Mouse (Mus musculus) Muller cell, postnatal 12 days (primary cell): Measurements from ENCODE around the gene Hacd4.

Experiments
- DNase-seq: peaks from one replicate; pipeline ENCODE4 v3.0.0-alpha.2; 2015; ENCODE audit errors: inconsistent ontology term

The Hacd4 gene

DNA sequence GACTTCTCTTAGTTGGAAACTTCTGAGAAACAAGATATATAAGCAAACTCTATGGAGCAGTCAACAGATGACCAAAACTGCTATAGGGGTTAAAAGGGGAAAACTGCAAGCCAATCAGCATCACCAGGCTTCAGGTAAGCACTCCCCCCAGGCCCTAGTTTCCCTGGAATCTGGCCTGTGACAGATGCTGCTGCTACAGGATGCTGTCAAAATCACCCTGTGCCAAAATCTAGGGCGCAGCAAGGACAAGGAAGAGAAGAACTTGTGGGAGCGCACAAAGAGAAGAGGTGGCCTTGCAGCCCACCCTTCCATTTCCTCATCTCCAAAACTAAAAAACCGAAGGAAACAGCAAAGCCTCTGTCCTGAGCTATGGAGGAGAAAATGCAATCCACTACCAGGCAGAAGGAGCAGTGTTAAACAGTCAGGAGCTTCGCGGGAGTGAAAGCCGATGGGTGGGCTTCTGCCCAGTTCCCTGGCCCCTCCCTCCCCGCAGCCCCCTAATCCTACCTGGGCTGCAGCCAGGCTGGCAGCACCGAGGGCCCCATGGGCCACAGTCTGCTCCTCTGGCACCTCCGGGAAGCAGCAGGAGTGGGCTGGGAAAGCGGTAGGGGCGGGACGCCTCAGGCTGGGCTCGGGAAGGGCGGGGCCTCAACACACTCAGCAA is at the start of gene Hacd4:
Hacd4 (minus strand) TSS at position 603 of the 664 bp plus-strand sequence.
- peak; percentile 80 for DNase-seq

- DNase-seq: no peak
These were observed 49.4 kb upstream of the Hacd4 start for GRCm38 (mm10) chr4:88488107-88488506.

DNA sequence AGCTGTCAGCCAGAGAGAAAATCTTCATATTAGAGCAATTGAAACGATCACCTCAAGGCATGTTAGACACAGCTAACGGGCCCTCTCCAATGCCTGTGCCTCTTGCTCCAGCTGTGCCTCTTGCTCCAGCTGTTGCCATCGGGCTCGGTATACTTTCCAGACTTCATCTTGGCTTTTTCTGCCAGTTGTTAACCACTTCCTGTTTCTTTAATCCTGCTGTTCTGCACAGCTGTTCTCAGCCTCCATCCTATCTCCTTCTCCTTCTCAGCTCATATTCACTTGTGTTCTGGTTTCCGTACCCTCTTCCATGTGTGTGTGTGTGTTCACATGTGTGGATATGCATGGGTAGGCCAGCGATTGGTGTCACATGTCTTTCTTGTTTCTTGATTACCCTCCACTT is 41.4 kb upstream of the Hacd4 start:
- DNase-seq: no peak

DNA sequence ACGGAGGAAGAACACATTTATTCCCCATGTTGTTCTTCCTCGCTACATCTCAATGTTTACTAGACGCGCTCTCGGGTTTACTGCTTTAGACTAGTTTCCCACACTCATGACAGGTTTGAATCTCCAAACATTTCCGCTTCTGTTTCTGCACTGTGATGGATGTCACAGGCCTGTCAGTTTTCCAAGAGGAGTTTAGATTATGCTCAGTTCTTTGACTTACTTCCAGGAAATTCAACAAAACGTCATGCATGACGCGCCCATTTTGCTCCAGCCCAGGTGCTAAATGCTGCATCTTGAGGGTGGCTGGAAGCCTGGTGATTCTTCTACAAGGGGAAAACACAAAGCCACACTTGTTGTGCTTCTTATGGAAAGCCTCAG is 40.1 kb upstream of the Hacd4 start:
- DNase-seq: no peak

DNA sequence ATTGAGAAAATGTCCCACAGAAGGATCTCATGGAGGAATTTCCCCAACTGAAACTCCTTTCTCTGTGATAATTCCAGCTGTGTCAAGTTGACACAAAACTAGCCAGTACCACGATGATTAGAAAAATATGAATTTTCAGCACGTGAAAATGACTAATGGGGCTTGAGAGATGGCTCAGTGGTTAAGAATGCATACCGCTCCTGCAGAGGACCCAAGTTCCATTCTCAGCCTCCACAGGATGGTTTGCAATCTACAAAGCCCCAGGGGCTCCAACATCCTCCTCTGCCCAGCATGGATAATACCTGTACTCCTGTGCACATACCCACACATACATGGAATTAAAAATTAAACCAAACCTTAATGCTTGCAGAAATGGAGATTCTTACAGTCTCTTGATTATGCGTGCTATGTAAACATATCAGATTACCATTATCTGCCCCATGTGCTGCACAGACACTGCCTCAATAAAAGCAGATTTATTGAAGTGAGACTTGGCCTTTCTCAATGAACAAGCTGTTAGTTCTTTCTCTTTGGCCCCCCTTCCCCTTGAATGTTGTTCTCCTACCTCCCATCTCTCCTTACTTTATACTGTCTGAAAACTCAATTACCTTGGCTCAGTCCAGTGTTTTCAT is 39.6 kb upstream of the Hacd4 start:
- DNase-seq: no peak

DNA sequence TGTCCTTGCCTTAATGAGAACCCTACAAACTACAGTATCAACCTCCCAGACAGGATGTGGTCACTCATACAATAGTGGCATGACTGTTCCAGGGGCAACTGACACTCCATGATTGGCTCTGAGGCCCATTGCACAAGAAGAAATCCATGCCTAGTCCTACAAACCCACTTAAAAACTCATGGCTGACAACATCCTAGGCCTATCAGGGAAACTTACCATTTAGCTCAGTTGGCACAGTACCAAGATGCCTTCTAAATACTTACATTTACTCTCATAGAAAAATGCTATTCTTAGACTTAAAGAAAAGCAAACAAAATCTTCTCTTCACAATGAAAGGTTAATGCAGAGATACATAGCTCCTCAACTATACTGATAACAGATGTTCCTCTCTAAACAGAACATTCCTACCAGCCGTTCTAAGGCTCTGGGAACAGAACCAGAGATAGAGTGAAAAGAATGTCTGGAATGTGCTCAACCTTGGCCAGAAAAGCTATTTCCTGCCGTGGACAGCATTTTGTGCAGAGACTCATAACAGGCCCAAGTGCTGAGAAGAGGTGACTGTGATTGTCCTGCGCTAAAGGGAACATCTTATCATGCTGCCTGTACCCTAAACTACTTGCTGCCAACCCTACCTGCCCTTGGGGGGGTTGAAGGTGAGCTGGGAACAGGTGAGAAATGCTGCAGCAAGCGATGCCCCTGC is 37.9 kb upstream of the Hacd4 start:
- DNase-seq: peak; percentile 81

GRCm38 (mm10) chr4:88476084-88476483 is 37.4 kb upstream of the Hacd4 start:
- DNase-seq: no peak

- DNase-seq: no peak
These were observed 32.8 kb upstream of the Hacd4 start for GRCm38 (mm10) chr4:88471528-88471927.

- DNase-seq: no peak
These were observed 25.8 kb upstream of the Hacd4 start for GRCm38 (mm10) chr4:88464574-88464973.

DNA sequence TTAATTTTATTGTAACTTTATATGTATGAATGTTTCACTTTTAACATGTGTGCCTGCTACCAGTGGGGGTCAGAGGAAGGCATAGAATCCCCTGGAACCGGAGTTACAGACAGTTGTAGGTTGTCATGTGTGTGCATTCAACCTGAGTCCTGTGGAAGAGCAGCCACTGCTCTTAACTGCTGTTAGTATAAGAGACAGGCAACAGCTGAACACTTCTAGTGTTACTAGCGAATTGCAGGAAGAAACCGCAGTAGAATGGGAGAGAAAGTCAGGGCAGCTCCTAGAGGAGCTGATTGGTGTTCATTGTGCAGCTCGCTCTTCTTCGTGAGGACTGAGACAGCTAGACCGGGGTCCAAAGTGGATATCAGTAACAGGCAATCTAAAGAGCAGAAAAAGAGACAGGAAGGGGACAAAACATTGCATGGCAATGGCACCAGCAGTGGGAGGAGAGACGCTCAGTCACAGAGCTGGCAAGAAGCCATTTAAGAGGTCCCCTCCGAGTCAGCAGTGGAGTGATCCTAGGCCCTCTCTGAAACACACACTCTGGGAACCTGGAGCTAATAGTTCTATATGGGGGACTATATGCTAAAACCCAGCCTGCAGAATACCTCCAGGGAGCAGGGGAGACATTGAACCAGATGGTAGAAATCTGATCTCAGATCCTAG is 24.4 kb upstream of the Hacd4 start:
- DNase-seq: no peak

DNA sequence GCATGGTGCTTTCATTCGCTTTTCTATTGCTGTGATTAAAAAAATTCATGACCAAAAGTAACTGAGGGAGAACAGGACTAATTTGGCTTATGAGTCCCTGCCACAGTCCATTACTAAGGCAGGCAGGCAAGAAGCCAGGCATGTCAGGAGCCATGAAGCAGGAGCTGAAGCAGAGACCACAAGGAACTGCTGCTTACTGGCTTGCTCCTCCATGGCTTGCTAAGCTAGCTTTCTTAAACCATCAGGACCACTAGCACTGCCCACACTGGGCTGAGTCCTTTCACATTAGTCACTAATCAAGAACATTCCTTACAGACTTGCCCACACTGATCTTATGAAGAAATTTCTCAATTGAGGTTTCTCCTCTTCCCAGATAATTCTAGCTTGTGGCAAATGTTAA is 23.8 kb upstream of the Hacd4 start:
- DNase-seq: peak; percentile 55

- no peak for DNase-seq
These were observed 22.6 kb upstream of the Hacd4 start for GRCm38 (mm10) chr4:88461315-88461714.

DNA sequence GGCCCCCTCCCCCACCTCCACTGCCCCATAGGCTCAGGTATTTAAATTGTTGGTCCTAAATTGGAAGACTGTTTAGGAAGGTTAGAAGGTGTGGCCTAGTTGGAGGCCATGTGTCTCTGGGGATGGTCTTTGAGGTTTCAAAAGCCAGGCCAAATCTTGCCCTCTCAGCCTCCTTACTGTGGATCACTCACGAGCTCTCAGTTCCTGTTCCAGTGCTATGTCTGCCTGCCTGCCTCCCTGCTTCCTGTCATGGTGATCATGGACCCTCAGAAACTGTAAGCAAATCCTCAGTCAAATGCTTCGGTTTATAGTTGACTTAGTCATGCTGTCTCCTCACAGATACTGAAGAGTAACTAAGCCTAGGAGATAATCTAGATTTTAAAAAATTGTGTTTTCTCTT is 19.9 kb upstream of the Hacd4 start:
- no peak for DNase-seq

- no peak for DNase-seq
These were observed 19.4 kb upstream of the Hacd4 start for GRCm38 (mm10) chr4:88458093-88458492.

DNA sequence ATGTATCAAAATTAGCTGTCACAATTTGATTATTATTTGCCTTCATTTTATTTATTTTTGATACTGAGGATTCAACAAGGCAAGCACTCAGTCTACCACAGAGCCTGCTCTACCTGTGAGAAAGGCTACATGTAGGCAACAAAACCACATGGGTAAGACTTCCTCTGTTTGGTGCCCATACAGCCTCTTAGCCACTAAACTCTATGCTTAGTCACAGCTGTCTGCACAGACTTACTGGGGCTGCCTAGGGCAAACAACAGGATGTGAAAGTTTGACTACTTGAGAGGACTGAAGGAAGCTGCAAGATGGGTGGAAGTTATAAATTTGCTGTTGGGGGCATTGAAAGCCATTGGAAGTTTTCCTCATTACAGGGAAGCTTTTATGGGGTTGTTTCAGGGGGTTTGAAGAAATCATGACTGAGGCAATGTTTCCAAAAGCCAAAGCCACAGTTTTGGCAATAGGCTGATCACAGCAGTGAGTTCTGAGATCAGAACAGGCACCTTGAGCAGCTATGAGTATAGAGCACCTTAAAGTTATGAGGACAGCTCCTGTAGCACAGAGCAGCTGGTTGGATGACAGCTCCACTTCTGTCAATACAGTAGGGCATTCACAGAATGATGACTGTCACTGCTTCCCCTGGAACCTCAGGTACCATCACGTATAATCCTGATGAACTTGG is 11.5 kb upstream of the Hacd4 start:
- no peak for DNase-seq

GRCm38 (mm10) chr4:88448976-88449375 is 10.2 kb upstream of the Hacd4 start:
- DNase-seq: peak; percentile 81

DNA sequence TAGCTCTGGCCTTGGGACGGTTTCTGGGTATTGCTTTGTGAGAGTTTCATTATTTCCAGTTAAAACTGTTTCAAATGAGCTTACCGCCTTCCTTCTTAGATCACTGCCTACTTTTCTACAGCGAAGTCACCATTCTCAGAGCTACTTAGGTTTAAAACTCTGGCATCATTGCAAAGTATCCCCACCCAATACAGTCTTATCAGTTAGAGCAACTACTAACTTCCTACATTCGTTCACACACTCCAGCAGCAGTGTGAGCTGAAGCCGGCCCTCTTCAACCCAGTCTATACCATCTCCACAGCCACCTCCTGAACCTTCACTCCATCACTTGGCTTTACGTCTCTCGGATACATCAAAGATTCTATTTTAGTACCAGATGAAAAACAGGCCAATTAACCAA is 2.1 kb upstream of the Hacd4 start:
- no peak for DNase-seq

- no peak for DNase-seq
These were observed 968 bp upstream of the Hacd4 start for GRCm38 (mm10) chr4:88439669-88440123.

DNA sequence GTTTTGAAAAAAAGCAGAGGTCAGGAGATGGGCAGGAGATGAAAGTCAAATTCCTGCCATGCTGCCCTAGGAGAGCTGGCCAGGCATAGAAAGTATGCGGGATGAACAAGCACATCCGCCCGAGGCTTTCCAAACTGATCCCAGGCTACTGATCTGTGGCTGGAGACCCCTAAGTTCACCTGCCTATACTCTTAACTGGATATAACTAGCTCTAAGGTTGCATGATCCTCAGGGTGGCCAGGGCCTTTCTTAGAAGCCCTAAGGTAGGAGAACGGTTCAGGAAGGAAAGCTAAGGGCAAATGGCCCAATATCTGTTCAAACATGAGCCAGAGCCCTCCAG is 232 bp upstream of the Hacd4 start:
- DNase-seq: no peak

DNA sequence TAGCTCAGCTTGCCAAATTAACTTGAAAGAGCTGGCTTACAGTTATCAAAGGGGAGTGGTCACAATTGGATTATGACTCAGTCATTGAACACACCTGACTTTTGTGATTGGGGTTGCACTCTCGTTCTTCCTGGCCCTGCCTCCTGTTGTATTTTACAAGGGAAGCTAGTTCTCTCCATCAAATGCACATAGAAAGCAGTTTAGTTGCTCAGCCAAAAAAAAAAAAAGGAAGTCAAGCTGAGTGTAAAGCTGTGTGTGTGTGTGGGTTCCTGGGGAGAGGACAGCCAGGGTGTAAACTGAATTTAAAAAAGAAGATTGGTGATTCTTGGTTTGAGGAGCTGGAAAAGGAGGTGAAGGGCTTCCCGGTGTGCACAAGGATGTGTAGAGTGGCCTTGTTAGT is 811 bp downstream of the Hacd4 start:
- no peak for DNase-seq

GRCm38 (mm10) chr4:88437166-88437565 is 1.6 kb downstream of the Hacd4 start:
- no peak for DNase-seq

DNA sequence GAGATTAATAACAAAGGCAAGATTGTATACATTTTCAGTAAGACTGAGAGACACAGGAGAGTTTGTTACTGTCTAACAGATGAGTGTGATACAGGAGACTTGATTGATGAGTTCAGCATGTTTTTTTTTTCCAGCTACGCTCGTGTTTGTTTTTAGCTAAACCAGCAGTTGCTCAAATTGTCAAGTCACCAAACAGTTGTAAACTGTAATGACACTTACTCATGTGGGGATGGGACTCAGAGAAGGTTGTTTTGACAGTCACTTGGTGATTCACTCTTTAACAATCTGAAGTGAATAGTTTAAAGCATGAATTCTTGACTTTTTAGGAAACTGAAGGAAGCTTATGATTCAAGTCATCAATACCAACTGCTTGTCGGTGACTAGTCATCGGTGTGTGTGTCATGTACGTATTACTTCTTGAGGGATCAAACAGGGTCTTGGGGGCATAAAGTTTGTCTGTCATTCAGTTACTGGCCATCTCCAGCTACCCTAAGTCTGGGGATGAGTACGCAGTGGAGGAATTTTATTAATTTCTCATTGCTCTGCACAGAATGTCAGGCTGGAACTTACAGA is 2.0 kb downstream of the Hacd4 start:
- DNase-seq: peak; percentile 76
